Mouse (Mus musculus): ENCODE measurements around the gene Slc7a8. TPM values are rescaled to one million over a fixed set of nuclear protein-coding genes. Genes with fewer than 3 reads are reported as not detected.
A peak's percentile ranks its signal among the peaks of the same experiment; 100 is the strongest.

Gene Slc7a8
- polyA plus RNA-seq (2014; fragmentation: Nextera tagmentation; extraction: Ambion mirVana), result 5.0 and 5.1 TPM in 2 replicates

- Histone ChIP-seq H3K9ac (ENCODE audit: low read length) (peak within 1 kb of the TSS; percentile 70), H3K27me3 (ENCODE audit: control insufficient read depth, insufficient read depth, low read length) (peaks cover 8% of the 10 kb centered on the region; the same call in 1 of the 2 replicates), H3K27ac (replicated peaks in 1 of 2; ENCODE audit: control insufficient read depth in 1 of 2, insufficient read depth in 1 of 2, low read depth in 2 of 2, low read length in 2 of 2) (peak within 1 kb of the TSS; percentile 24 to 43; a peak in 1 of 4 replicates), H3K4me3 (ENCODE audit: control insufficient read depth in 1 of 2, insufficient read depth in 1 of 2, low read depth in 1 of 2, low read length in 2 of 2) (peak within 1 kb of the TSS; percentile 56 to 58), H3K4me1 (ENCODE audit: control insufficient read depth in 2 of 2, insufficient read depth in 2 of 2, low read length in 2 of 2) (peaks cover 5 to 13% of the 10 kb centered on the region in 2 experiments; a peak in 2 of 4 replicates), H3K9me3 (ENCODE audit: control insufficient read depth, low read length) (no peaks in the 10 kb centered on the region), H3K36me3 (ENCODE audit: control insufficient read depth, insufficient read depth, low read length) (no peaks in the 10 kb centered on the region), H3K4me2 (ENCODE audit: low read length) (peak within 1 kb of the TSS; percentile 90)
- WGBS, result 3% methylated on average over 37 of the region's 37 CpGs
- ATAC-seq (ENCODE audit: insufficient number of reproducible peaks, insufficient read depth, low FRiP score, low read depth), result no peak
Measured at GRCm38 (mm10) chr14:54781610-54782365, at the start of gene Slc7a8. Gene Slc7a8, minus strand, starts transcription at chr14:54781946.

- Histone ChIP-seq H3K4me2 (ENCODE audit: low read length) (no peak overlapping the region), H3K27ac (replicated peaks in 1 of 2; ENCODE audit: control insufficient read depth in 1 of 2, insufficient read depth in 1 of 2, low read depth in 2 of 2, low read length in 2 of 2) (no peak overlapping the region), H3K27me3 (ENCODE audit: control insufficient read depth, insufficient read depth, low read length) (no peaks in the 10 kb centered on the region), H3K9me3 (ENCODE audit: control insufficient read depth, low read length) (no peaks in the 10 kb centered on the region), H3K4me1 (ENCODE audit: control insufficient read depth in 2 of 2, insufficient read depth in 2 of 2, low read length in 2 of 2) (no peaks in the 10 kb centered on the region), H3K4me3 (ENCODE audit: control insufficient read depth in 1 of 2, insufficient read depth in 1 of 2, low read depth in 1 of 2, low read length in 2 of 2) (no peak overlapping the region), H3K36me3 (ENCODE audit: control insufficient read depth, insufficient read depth, low read length) (no peaks in the 10 kb centered on the region), H3K9ac (ENCODE audit: low read length) (no peak overlapping the region)
- no peak for ATAC-seq (ENCODE audit: insufficient number of reproducible peaks, insufficient read depth, low FRiP score, low read depth)
- 89% methylated on average over 1 of the region's 1 CpGs for WGBS
Measured at GRCm38 (mm10) chr14:54823716-54824115, 42.0 kb upstream of the Slc7a8 start.

- Histone ChIP-seq H3K36me3 (ENCODE audit: control insufficient read depth, insufficient read depth, low read length) (no peaks in the 10 kb centered on the region), H3K4me3 (ENCODE audit: control insufficient read depth in 1 of 2, insufficient read depth in 1 of 2, low read depth in 1 of 2, low read length in 2 of 2) (no peak overlapping the region), H3K27ac (replicated peaks in 1 of 2; ENCODE audit: control insufficient read depth in 1 of 2, insufficient read depth in 1 of 2, low read depth in 2 of 2, low read length in 2 of 2) (no peak overlapping the region), H3K27me3 (ENCODE audit: control insufficient read depth, insufficient read depth, low read length) (no peaks in the 10 kb centered on the region), H3K4me2 (ENCODE audit: low read length) (no peak overlapping the region), H3K9ac (ENCODE audit: low read length) (no peak overlapping the region), H3K9me3 (ENCODE audit: control insufficient read depth, low read length) (no peaks in the 10 kb centered on the region), H3K4me1 (ENCODE audit: control insufficient read depth in 2 of 2, insufficient read depth in 2 of 2, low read length in 2 of 2) (no peaks in the 10 kb centered on the region)
- 84% methylated on average over 2 of the region's 2 CpGs for WGBS
- ATAC-seq (ENCODE audit: insufficient number of reproducible peaks, insufficient read depth, low FRiP score, low read depth), result no peak
Measured at GRCm38 (mm10) chr14:54822301-54822700, 40.6 kb upstream of the Slc7a8 start.

GRCm38 (mm10) chr14:54817791-54818190, 36.0 kb upstream of the Slc7a8 start:
- Histone ChIP-seq H3K9ac (ENCODE audit: low read length) (no peak overlapping the region), H3K27me3 (ENCODE audit: control insufficient read depth, insufficient read depth, low read length) (no peaks in the 10 kb centered on the region), H3K4me2 (ENCODE audit: low read length) (no peak overlapping the region), H3K9me3 (ENCODE audit: control insufficient read depth, low read length) (no peaks in the 10 kb centered on the region), H3K36me3 (ENCODE audit: control insufficient read depth, insufficient read depth, low read length) (no peaks in the 10 kb centered on the region), H3K4me1 (ENCODE audit: control insufficient read depth in 2 of 2, insufficient read depth in 2 of 2, low read length in 2 of 2) (no peaks in the 10 kb centered on the region), H3K4me3 (ENCODE audit: control insufficient read depth in 1 of 2, insufficient read depth in 1 of 2, low read depth in 1 of 2, low read length in 2 of 2) (no peak overlapping the region), H3K27ac (replicated peaks in 1 of 2; ENCODE audit: control insufficient read depth in 1 of 2, insufficient read depth in 1 of 2, low read depth in 2 of 2, low read length in 2 of 2) (no peak overlapping the region)
- WGBS, result 51% methylated on average over 2 of the region's 2 CpGs
- ATAC-seq (ENCODE audit: insufficient number of reproducible peaks, insufficient read depth, low FRiP score, low read depth), result no peak

- no peaks in the 10 kb centered on the region for H3K36me3 ChIP-seq (ENCODE audit: control insufficient read depth, insufficient read depth, low read length)
- H3K4me2 ChIP-seq (ENCODE audit: low read length), result no peak overlapping the region
- H3K27me3 ChIP-seq (ENCODE audit: control insufficient read depth, insufficient read depth, low read length), result no peaks in the 10 kb centered on the region
- ATAC-seq (ENCODE audit: insufficient number of reproducible peaks, insufficient read depth, low FRiP score, low read depth), result no peak
- H3K4me3 ChIP-seq (ENCODE audit: control insufficient read depth in 1 of 2, insufficient read depth in 1 of 2, low read depth in 1 of 2, low read length in 2 of 2), result no peak overlapping the region
- H3K27ac ChIP-seq (replicated peaks in 1 of 2; ENCODE audit: control insufficient read depth in 1 of 2, insufficient read depth in 1 of 2, low read depth in 2 of 2, low read length in 2 of 2), result no peak overlapping the region
- 49% methylated on average over 3 of the region's 3 CpGs for whole genome bisulfite sequencing
- no peak overlapping the region for H3K9ac ChIP-seq (ENCODE audit: low read length)
- H3K4me1 ChIP-seq (ENCODE audit: control insufficient read depth in 2 of 2, insufficient read depth in 2 of 2, low read length in 2 of 2), result no peaks in the 10 kb centered on the region
- no peaks in the 10 kb centered on the region for H3K9me3 ChIP-seq (ENCODE audit: control insufficient read depth, low read length)
Measured at GRCm38 (mm10) chr14:54815737-54816136, 34.0 kb upstream of the Slc7a8 start.

- Histone ChIP-seq H3K27ac (replicated peaks in 1 of 2; ENCODE audit: control insufficient read depth in 1 of 2, insufficient read depth in 1 of 2, low read depth in 2 of 2, low read length in 2 of 2) (no peak within 1 kb of the TSS), H3K4me3 (ENCODE audit: control insufficient read depth in 1 of 2, insufficient read depth in 1 of 2, low read depth in 1 of 2, low read length in 2 of 2) (no peak within 1 kb of the TSS), H3K4me2 (ENCODE audit: low read length) (no peak within 1 kb of the TSS), H3K36me3 (ENCODE audit: control insufficient read depth, insufficient read depth, low read length) (no peaks in the 10 kb centered on the region), H3K27me3 (ENCODE audit: control insufficient read depth, insufficient read depth, low read length) (no peaks in the 10 kb centered on the region), H3K9me3 (ENCODE audit: control insufficient read depth, low read length) (no peaks in the 10 kb centered on the region), H3K4me1 (ENCODE audit: control insufficient read depth in 2 of 2, insufficient read depth in 2 of 2, low read length in 2 of 2) (peaks cover 4 to 6% of the 10 kb centered on the region in 2 experiments; a peak in 2 of 4 replicates), H3K9ac (ENCODE audit: low read length) (no peak within 1 kb of the TSS)
- ATAC-seq (ENCODE audit: insufficient number of reproducible peaks, insufficient read depth, low FRiP score, low read depth), result no peak
- WGBS, result 83% methylated on average over 29 of the region's 29 CpGs
Measured at GRCm38 (mm10) chr14:54813991-54814390, 32.2 kb upstream of the Slc7a8 start, which contains the start of gene Rnf212b. Gene Rnf212b, plus strand, starts transcription at chr14:54814141.

- Histone ChIP-seq H3K4me2 (ENCODE audit: low read length) (no peak overlapping the region), H3K27ac (replicated peaks in 1 of 2; ENCODE audit: control insufficient read depth in 1 of 2, insufficient read depth in 1 of 2, low read depth in 2 of 2, low read length in 2 of 2) (peak overlapping the region; percentile 71 to 83), H3K9ac (ENCODE audit: low read length) (no peak overlapping the region), H3K4me3 (ENCODE audit: control insufficient read depth in 1 of 2, insufficient read depth in 1 of 2, low read depth in 1 of 2, low read length in 2 of 2) (no peak overlapping the region), H3K9me3 (ENCODE audit: control insufficient read depth, low read length) (no peaks in the 10 kb centered on the region), H3K27me3 (ENCODE audit: control insufficient read depth, insufficient read depth, low read length) (no peaks in the 10 kb centered on the region), H3K4me1 (ENCODE audit: control insufficient read depth in 2 of 2, insufficient read depth in 2 of 2, low read length in 2 of 2) (peaks cover 4 to 6% of the 10 kb centered on the region in 2 experiments; a peak in 2 of 4 replicates), H3K36me3 (ENCODE audit: control insufficient read depth, insufficient read depth, low read length) (no peaks in the 10 kb centered on the region)
- 27% methylated on average over 3 of the region's 3 CpGs for WGBS
- peak; percentile 89; the same call in 1 of the 2 replicates for ATAC-seq (ENCODE audit: insufficient number of reproducible peaks, insufficient read depth, low FRiP score, low read depth)
Measured at GRCm38 (mm10) chr14:54809668-54810033, 27.9 kb upstream of the Slc7a8 start.
